Mouse (Mus musculus) 416B (cell line): Measurements from ENCODE around the gene D930048N14Rik.
"Not testable (repeated sequence)": the region's sequence is repeated elsewhere in the genome, so short reads cannot be mapped to it uniquely, and the experiment has no call there.

Experiments
- DNase-seq: peaks from one replicate; pipeline ENCODE4 v3.0.0; 2011; ENCODE audit warnings: low read depth

Gene D930048N14Rik

GRCm38 (mm10) chr11:51653736-51654135, 3.0 kb downstream of the D930048N14Rik start:
- DNase-seq = no peak

GRCm38 (mm10) chr11:51654891-51655290, 4.1 kb downstream of the D930048N14Rik start:
- DNase-seq = no peak

GRCm38 (mm10) chr11:51656798-51657521, 6.2 kb downstream of the D930048N14Rik start:
- DNase-seq = no peak

- DNase-seq = no peak
Measured at GRCm38 (mm10) chr11:51658291-51658690, 7.5 kb downstream of the D930048N14Rik start.

- no peak for DNase-seq
Measured at GRCm38 (mm10) chr11:51658705-51659104, 8.0 kb downstream of the D930048N14Rik start.

GRCm38 (mm10) chr11:51661867-51662365, 11.2 kb downstream of the D930048N14Rik start:
- DNase-seq = no peak

GRCm38 (mm10) chr11:51662632-51663031, 11.9 kb downstream of the D930048N14Rik start:
- DNase-seq = no peak

GRCm38 (mm10) chr11:51664747-51665146, 14.0 kb downstream of the D930048N14Rik start:
- DNase-seq = not testable (repeated sequence)

GRCm38 (mm10) chr11:51670846-51671245, 20.1 kb downstream of the D930048N14Rik start:
- no peak for DNase-seq

GRCm38 (mm10) chr11:51671376-51671775, 20.6 kb downstream of the D930048N14Rik start:
- DNase-seq = peak; percentile 60

- DNase-seq = no peak
Measured at GRCm38 (mm10) chr11:51673291-51673690, 22.5 kb downstream of the D930048N14Rik start.

GRCm38 (mm10) chr11:51675386-51675785, 24.6 kb downstream of the D930048N14Rik start:
- no peak for DNase-seq

- peak; percentile 59 for DNase-seq
Measured at GRCm38 (mm10) chr11:51677737-51678418, 27.1 kb downstream of the D930048N14Rik start.

GRCm38 (mm10) chr11:51679466-51679865, 28.7 kb downstream of the D930048N14Rik start:
- no peak for DNase-seq

- peak; percentile 92 for DNase-seq
Measured at GRCm38 (mm10) chr11:51681324-51681975, 30.7 kb downstream of the D930048N14Rik start.

GRCm38 (mm10) chr11:51681976-51682374, 31.2 kb downstream of the D930048N14Rik start:
- DNase-seq = no peak

- peak; percentile 100 for DNase-seq
Measured at GRCm38 (mm10) chr11:51688330-51689328, 37.9 kb downstream of the D930048N14Rik start, which contains the start of gene 0610009B22Rik. Gene 0610009B22Rik, minus strand, starts transcription at chr11:51688874.

GRCm38 (mm10) chr11:51689343-51689742, 38.6 kb downstream of the D930048N14Rik start:
- no peak for DNase-seq

GRCm38 (mm10) chr11:51690597-51690996, 39.8 kb downstream of the D930048N14Rik start:
- DNase-seq = not testable (repeated sequence)

- no peak for DNase-seq
Measured at GRCm38 (mm10) chr11:51694984-51695383, 44.2 kb downstream of the D930048N14Rik start.

- peak; percentile 8 for DNase-seq
Measured at GRCm38 (mm10) chr11:51702831-51703230, 52.1 kb downstream of the D930048N14Rik start.
